Mouse (Mus musculus) WW6 (cell line): ENCODE measurements around the gene Tomm20.
"Not testable (repeated sequence)": the region's sequence is repeated elsewhere in the genome, so short reads cannot be mapped to it uniquely, and the experiment has no call there.

ENCODE experiments used
- DNase-seq: peaks from one replicate; pipeline ENCODE4 v3.0.0-alpha.2; 2013; ENCODE audit warnings: low read depth, low spot score

The Tomm20 gene

DNA sequence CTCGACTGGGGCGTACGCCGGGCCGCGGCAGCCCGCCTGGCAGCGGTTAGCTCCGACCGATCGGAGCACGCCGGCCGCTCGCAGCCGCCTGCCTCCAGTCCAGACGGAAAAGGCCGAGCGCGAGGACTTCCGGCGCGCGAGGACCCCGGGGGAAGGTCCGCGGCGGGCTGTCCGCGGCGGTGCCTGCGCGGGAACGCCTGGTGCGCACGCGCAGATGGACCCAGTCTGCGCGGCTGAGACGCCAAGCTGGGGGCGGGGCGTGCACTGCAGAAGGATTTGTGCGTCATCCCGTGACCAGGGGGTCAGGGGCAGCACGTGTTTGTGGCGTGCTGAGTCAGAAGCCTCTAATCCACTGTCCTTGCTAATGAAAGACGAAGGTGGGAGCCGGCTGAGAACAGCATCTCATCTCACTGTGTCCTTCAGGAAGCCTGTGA lies at the start of gene Tomm20:
Gene Tomm20 (minus strand): TSS at position 115 of the 434 bp plus-strand sequence.
- peak; percentile 98 for DNase-seq

- DNase-seq: no peak
Observed at GRCm38 (mm10) chr8:126994506-126994905, 48.9 kb upstream of the Tomm20 start.

DNA sequence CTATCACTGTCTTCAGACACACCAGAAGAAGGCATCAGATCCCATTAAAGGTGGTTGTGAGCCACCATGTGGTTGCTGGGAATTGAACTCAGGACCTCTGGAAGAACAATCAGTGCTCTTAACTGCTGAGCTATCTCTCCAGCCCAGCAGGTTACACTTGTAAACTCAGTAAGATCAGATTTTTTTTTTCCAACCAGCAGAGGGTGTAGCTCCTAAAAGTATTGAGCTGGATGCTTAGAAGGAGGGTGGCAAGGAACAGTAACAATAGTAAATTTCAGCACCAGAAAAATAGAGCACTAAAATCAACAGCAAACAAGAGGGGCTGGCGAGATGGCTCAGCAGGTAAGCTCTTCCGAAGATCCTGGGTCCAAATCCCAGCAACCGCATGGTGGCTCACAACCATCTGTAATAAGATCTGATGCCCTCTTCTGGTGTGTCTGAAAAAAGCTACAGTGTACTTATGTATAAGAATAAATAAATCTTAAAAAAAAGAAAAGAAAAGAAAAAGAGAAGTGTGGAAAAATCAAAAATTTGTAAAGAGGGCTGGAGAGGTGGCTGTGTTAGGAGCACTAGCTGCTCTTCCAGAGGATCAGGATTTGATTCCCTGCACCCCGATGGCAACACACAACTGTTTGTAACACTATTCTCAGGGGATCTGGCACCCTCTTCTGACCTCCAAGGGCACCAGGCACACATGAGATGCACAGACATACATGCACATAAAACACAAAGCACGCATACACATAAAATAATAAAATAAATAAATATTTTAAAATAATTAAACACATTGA lies 43.9 kb upstream of the Tomm20 start:
- DNase-seq: no peak

DNA sequence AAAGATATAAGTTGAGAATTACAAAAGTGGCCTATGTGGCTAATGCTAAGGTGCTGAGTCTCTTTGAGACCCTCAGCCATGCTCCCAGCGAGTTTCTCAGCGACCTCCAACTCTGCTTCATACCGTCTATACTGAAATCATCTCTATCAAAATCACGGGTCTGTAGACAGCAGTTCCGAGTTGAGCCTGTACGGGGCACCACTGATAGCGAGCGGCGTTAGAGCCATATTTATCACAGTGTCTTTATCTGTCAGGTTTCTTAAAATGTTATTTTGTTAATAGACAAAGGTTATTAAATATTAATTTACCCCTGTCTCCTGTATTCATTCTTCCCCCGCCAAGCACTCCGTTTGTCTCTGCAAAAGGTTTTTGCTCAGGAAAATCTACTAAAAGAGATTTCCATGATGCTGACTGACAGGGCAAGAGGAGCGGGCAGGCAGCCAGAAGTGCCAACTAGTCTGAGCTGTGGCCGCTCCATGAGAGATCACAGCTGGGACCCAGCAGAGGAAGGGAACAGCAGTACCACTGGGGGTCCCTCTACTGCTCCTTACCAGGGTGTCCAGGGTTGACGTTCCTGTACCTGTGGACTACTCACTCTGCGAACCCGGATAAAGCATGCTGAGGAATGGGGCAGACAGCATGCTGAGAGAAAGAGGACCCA lies 42.8 kb upstream of the Tomm20 start:
- no peak for DNase-seq

DNA sequence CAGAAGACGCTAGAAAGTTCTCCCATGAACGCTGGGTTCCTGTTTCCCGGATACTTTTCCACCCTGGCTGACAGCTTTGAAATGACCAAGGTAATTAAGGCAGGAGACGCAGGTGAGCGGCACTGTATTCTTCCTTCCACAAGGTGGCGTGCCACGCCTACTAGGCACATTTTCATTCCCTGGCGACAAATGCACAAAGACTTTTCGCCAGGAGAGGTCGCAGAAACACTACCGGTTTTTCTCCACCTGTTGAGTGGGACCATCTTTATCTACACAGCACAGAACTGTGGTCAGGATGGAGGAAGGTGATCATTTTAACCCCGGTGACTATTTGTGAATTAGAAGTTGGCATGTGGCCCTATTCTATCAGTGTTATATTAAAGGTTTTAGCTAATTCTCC lies 40.9 kb upstream of the Tomm20 start:
- DNase-seq: peak; percentile 90

GRCm38 (mm10) chr8:126980046-126980445 lies 34.4 kb upstream of the Tomm20 start:
- no peak for DNase-seq

- DNase-seq: no peak
Observed at GRCm38 (mm10) chr8:126979091-126979920, 33.7 kb upstream of the Tomm20 start.

- not testable (repeated sequence) for DNase-seq
Observed at GRCm38 (mm10) chr8:126978535-126978934, 32.9 kb upstream of the Tomm20 start.

DNA sequence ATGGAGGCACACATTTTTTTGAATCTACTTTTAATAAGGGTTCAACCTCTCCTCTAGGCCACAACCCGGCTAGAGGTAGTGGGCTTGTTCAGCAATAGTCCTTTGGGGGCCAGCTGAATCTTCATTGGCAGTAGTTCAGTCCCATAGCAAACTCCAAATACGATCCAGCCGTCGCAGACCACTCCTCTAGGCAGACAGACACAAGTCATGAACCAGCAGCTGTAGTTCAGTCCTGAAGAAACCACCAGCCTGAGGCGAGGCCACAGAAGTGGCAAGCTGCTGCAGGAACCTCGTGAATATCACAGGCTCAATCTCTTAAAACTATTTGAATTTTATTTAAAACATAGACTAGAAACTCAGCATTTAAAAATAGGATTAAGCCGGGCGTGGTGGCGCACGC lies 32.4 kb upstream of the Tomm20 start:
- DNase-seq: no peak

GRCm38 (mm10) chr8:126976608-126977348 lies 31.1 kb upstream of the Tomm20 start:
- DNase-seq: no peak

DNA sequence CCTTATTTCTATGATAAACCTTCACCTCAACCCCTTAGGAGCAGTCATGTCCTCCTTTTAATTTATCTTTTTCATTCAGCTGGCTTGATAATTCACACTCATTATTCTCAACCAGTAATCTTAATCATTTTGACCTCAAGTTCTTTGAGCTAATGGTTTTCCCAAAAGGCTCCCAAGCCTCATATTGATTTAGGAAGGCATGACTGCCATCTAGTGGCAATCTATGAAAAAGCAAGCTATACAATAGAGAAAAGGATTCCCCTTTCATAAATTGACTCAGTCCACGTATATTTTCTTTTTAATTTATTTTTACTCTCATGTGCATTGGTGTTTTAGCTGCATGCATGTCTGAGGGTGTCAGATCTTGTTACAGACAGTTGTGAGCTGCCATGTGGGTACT lies 30.1 kb upstream of the Tomm20 start:
- DNase-seq: no peak

- no peak for DNase-seq
Observed at GRCm38 (mm10) chr8:126974511-126974910, 28.9 kb upstream of the Tomm20 start.

DNA sequence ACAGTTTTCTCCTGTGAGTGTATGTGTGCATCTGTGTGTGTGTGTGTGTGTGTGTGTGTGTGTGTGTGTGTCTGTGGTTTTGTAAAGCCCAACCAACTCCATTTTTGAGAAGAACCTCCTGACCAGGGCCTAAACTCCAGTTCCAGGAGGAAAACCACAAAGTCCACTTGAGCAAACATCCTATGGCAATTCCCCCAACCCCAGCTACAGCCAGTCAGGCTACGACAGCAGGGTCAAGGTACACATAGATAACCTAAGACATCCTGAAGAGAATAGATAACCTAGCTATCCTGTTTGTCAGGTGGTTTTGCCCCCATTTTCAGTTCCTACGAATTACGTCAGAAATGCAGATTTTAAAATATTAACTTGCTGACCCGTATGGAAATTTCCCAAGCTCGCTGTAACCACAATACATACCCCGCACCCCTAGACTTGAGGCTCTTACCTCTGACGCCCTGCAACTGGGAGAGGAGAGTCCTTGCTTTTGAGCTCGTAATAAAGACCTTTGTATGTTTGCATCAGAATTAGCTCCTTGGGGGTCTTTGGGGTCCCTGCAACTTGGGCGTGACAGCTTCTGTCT lies 28.1 kb upstream of the Tomm20 start:
- no peak for DNase-seq

GRCm38 (mm10) chr8:126972649-126973048 lies 27.0 kb upstream of the Tomm20 start:
- DNase-seq: no peak

GRCm38 (mm10) chr8:126972102-126972501 lies 26.5 kb upstream of the Tomm20 start:
- DNase-seq: no peak

GRCm38 (mm10) chr8:126971314-126971664 lies 25.6 kb upstream of the Tomm20 start:
- DNase-seq: no peak

GRCm38 (mm10) chr8:126970579-126971313 lies 25.1 kb upstream of the Tomm20 start, which contains the start of gene Rbm34:
TSS of gene Rbm34 (minus strand) at chr8:126971071.
- DNase-seq: peak; percentile 98

DNA sequence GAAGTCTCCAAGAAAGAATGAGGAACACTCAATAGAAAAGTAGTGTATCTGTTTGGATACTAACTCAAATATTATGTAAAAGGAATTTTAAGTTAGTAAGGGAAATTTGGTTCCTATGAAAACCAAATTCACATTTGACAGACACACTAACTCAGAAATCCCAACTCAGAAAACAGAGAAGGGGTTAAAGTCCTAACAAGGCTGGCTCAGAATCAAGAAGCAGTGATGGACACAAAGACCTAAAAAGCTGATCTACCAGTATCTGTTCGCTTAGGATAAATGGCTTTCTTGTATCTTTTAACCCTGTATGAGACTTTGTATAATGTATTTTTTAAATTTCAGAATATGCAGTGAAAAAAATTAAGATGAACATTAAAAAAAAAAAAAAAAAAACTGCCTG lies 23.9 kb upstream of the Tomm20 start:
- DNase-seq: no peak

- DNase-seq: no peak
Observed at GRCm38 (mm10) chr8:126968107-126968506, 22.5 kb upstream of the Tomm20 start.

GRCm38 (mm10) chr8:126965246-126965645 lies 19.6 kb upstream of the Tomm20 start:
- DNase-seq: no peak
